Mouse (Mus musculus): Measurements from ENCODE around the gene Itk.

Gene Itk

DNA sequence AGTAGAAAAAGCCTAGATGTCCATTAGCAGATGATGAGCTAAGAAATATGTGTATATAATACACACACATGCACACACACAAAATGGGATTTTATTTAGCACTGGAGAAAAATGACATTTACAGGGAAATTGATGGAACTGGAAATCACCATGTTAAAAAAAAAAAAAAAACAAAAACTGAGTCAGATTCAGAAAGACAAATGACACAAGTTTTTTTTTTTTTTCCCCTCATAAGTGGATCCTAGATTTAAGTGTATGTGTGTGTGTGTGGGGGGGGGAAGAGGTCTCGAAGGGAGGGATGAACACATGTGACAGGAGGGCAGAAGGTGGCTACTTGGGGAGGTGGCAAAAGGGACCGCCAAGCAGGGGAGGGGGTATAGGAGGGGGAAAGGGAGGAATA, 5.8 kb upstream of the Itk start:
- CTCF ChIA-PET: no interaction called here

- CTCF ChIA-PET: no interaction called here
Measured at GRCm38 (mm10) chr11:46393413-46393812, 4.1 kb upstream of the Itk start.

DNA sequence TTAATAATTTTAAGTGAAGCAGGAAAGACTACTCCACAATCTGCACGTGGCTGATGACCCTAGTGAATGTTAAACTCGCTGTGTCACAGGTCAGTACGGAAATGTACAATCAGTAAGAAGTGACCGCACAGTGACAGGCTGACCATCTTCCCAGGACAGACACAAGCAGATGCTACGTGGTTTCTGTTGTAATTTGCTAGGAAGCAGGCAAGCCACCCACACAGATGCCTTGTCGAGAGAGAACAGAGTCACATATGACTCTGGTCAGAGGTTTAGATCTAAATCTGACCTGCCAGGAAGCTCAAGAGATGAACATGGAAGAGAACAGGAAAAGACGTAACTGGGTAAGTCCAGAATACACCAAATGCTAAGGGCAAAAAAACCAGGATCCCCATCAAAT, 3.6 kb upstream of the Itk start:
- CTCF ChIA-PET: no interaction called here

DNA sequence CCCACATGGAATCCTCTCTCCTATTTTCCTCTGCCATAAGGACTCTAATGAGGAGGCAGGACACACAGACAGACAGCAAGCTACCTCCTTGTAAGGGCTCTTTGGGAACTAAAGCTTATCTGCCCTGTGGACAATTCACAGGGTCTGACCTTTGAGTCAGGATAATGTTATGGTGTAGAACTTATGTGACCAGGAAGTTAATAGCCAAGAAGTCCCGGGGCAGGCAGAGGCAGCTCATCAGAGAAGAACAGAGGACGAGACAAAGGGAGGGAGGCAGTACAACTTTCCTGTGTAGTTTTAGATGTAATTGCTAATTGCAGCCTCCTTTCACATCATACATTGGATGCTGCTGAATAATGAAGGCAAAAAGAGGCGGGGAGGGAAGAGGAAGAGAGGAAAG, 1.3 kb upstream of the Itk start:
- CTCF ChIA-PET: no interaction called here

GRCm38 (mm10) chr11:46388438-46388837, 877 bp downstream of the Itk start:
- CTCF ChIA-PET: interaction anchor here (0.9 kb wide), 1 partner anchor 30 kb away, joined by 3 read pairs; no protein-coding TSS in a partner anchor

GRCm38 (mm10) chr11:46387061-46387460, 2.3 kb downstream of the Itk start:
- CTCF ChIA-PET: no interaction called here

DNA sequence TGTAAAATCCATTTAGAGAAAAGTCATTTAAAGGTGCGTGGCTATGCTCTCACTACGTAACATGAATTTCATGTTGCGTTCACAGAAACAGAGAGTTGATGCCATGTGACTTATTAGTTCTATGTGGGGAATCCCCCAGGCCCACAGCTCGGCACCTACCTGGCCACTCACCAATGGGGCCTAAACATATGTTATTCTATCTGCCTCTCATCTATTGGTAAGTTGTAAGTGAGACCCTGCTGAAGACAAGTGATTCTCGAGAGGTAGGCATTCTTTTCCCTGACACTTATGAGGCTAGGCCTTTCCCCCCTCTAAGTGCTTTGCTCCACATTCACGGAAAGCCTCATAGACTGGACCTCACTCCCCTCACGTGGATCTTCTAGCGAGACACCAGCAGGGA, 2.8 kb downstream of the Itk start:
- CTCF ChIA-PET: interaction anchor here (0.9 kb wide), 1 partner anchor 26 kb away, joined by 3 read pairs; no protein-coding TSS in a partner anchor

DNA sequence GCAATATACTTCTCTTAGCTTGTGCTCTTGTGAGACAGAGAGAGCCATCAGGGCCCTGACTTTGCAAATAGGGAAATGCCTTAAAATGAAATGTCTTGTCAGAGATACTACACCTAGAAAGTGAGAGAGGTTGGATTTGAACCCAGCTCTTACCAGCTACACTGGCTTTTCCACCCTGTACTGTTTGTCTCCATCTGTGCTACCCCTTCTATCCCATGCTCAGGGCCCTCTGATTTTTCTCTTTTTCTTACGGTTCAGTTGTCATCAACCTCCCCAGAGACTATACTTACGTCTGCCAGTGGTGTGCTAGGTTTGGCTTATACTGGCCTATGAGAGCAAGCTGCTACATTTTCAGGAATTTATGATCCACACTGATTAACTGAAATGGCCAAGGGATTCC, 4.4 kb downstream of the Itk start:
- CTCF ChIA-PET: interaction anchor here (2.8 kb wide), 1 partner anchor 12 kb away, joined by 12 read pairs; the partner anchor contains the start of gene Fam71b

- CTCF ChIA-PET: interaction anchor here (0.7 to 2.8 kb wide), 2 partner anchors 12 to 15 kb away, joined by 5 to 12 read pairs; partner anchors contain the start of gene Fam71b
Measured at GRCm38 (mm10) chr11:46382466-46382865, 6.8 kb downstream of the Itk start.

DNA sequence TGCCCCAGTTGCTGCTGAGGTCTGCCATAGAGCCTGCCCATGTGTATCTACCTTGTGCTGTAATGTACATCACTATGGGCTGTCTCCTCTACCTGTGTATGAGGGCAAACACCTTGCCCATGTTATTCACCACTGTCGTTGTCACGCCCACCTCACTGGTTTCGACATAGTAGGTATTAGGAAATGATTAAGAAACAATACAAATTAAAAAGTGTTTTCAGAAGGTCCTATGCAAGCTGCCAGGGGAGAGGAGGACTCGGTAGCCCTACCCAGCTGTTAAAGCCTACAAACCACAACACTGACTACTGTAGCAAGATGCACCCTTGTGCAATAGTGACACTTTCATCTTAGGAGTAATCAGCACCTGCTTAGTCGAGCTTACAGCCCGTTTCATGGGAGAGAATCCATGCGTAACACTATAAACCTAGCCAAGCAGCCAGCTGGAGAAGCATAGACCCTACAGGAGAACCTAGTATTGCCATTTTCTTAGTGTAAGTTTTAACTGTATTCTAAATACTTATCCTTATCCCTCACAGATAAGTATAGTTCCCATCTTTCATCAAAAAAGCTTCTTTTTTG, 9.1 kb downstream of the Itk start:
- CTCF ChIA-PET: interaction anchor here (0.6 kb wide), 1 partner anchor 209 kb away, joined by 3 read pairs; no protein-coding TSS in a partner anchor

- CTCF ChIA-PET: interaction anchor here (0.5 kb wide), 1 partner anchor 348 kb away, joined by 3 read pairs; no protein-coding TSS in a partner anchor
Measured at GRCm38 (mm10) chr11:46377819-46378782, 11.2 kb downstream of the Itk start.

DNA sequence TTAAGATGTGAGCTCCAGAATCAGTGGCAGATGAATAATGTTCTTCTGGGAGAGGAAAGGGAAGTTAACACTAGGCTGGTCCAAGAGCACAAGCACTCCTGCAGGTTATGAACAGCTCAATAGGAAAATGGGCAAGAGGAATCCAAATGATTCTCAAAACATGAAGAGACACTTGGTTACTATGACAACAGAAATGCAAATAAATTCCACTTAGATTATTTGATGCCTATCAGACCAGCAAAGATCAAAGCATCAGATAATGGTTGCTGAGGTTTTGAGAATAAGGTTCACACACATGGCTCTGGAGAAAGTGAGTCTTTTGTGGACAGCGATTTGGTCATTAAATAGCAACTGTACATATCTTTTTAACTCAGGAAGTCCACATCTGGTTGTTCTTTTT, 12.0 kb downstream of the Itk start:
- CTCF ChIA-PET: interaction anchor here (0.5 kb wide), 1 partner anchor 347 kb away, joined by 3 read pairs; no protein-coding TSS in a partner anchor

- CTCF ChIA-PET: interaction anchor here (0.6 kb wide), 1 partner anchor 922 kb away, joined by 4 read pairs; no protein-coding TSS in a partner anchor
Measured at GRCm38 (mm10) chr11:46375015-46375414, 14.3 kb downstream of the Itk start.

DNA sequence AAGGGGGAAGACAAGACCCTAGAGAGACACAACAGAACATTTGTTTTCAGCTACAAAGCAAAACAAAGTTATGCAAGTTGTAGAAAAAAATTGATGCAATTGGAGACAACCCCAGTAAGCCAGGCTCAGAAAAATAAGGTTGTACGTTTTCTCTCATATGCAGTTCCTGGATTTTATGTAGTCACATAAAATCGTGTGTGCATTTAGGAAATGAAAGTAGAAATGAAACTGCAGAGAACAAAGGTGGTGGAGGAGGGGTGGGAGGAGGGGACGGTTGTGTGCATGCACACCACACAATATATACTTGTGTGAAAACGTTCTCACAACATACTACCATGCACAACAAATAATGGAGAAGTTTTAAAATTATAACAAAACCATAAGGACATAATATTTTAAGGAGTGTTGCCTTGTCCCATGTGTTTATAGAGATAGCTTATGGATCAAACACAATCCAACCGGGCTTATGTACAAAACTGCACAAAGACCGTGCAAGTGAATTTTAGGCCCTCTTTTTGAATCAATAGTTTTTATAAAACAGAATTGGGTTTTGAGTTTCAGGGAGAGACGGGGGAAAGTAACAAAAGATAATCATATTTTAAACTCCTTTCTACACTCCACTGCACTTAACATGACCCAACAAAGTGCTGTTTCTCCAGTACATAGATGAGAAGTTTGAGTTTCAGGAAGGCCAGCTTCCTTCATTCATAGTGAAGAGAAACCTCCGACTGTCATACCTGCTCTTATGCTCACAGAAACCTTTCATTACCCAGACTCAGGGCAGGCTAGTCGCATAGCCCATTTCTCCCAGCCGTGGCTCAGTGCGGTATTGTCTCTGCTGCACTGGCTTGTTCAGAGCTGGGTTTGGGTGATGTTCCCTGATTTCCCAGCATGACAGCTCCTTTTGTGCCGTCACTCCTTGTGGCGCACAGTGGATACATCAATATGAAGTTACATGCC, 16.0 kb downstream of the Itk start:
- CTCF ChIA-PET: interaction anchor here (0.7 to 1.0 kb wide), 2 partner anchors 47 to 50 kb away, joined by 4 to 5 read pairs; no protein-coding TSS in a partner anchor

- CTCF ChIA-PET: interaction anchor here (0.7 kb wide), 1 partner anchor 49 kb away, joined by 5 read pairs; no protein-coding TSS in a partner anchor
Measured at GRCm38 (mm10) chr11:46372331-46372953, 16.9 kb downstream of the Itk start.

- CTCF ChIA-PET: no interaction called here
Measured at GRCm38 (mm10) chr11:46371250-46371649, 18.1 kb downstream of the Itk start.

DNA sequence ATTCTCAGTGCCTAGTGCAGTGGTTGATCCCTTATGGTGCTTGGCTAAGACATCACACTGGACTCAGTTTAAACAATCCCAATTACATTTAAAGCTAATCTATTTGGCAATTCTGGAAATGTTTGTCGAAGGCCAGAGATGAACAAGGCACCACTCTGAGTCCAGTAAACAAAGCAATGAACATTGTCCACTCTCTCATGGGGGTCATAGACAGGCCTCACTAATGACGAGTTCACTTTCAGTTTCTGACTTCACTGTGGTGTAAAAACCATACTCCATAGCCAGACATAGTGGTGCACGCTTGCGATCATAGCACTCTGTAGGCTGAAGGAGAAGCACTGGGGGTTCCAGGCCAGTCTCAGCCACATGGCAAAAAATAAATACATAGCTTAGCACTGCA, 18.9 kb downstream of the Itk start:
- CTCF ChIA-PET: no interaction called here

DNA sequence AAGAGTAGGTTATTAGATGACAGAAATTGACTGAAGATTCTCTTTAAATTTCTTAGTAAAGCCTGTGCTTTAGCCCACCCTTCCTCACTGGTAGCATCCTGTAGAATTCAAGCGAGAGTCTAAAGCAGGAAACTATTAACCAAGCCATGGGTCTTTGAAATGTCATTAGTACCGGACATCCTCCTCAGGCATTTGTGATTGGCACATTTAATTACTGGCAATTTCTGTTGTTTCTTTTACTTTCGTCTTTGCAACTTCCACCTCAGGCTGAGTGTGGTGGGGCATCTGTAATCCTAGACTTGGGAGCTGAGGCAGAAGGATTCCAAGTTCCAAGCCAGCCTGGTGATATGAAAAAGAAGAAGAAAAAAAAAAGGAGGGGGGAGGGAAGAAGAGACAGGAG, 23.0 kb downstream of the Itk start:
- CTCF ChIA-PET: interaction anchor here (0.6 kb wide), 1 partner anchor 53 kb away, joined by 3 read pairs; no protein-coding TSS in a partner anchor

DNA sequence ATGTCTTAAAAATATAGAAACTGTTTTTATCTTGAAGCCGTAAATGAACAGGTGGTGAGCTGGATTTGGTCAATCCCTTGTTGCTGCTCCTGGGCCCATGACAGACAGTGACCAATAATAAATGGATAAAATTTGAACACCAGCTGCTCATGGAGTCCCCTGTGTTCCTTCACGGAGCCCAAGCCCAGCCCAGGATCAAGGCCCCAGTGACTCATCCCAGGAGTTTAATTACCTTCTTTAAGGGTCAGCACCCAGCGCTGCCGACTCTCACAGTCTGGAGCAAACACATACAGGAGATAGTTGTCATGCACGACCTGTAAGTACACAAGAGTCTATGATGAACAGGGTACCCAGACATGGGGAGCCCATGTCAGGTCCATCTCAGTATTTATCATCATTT, 23.6 kb downstream of the Itk start:
- CTCF ChIA-PET: no interaction called here

DNA sequence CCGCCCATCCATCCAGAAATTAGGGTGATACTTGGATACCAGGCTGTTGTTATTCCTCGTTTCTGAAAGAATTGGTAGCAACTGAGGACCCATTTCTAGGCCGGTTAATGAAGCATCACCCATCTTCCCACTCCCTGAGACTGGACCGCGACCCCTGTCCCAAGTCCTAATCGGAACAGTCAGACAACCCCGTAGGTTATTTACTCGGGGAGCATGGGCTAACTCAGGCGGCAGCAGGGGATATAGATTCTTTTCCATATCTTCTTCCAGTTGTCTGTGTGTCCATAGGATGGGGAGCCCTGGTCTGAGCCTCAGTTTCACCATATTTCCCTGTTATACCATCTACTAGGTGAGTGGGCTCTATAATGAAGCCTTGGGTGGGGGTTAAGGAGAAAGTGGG, 25.5 kb downstream of the Itk start:
- CTCF ChIA-PET: interaction anchor here (0.6 kb wide), 1 partner anchor 16 kb away, joined by 3 read pairs; no protein-coding TSS in a partner anchor

Data from spleen, embryonic (tissue).